Mouse (Mus musculus) midbrain, embryonic 16.5 days (tissue): Measurements from ENCODE around the gene Tti1. TPM values are rescaled to one million over a fixed set of nuclear protein-coding genes. Genes with fewer than 3 reads are reported as not detected.

Source experiments
- ATAC-seq: fragments of 200-750 bp; cut with Nextera tagmentation; 2 replicates; pipeline ENCODE4 v1.8.0; 2017; ENCODE audit warnings: moderate TSS enrichment
- H3K27ac ChIP-seq: fragments of 300-500 bp; sonication (generic); 2 replicates; pipeline ENCODE4 v1.5.1; 2014; ENCODE audit warnings: mild to moderate bottlenecking, low read length, mixed read lengths
- H3K27me3 ChIP-seq: fragments of 300-500 bp; sonication (generic); 2 replicates; pipeline ENCODE4 v1.6.1; 2014; ENCODE audit warnings: low read depth, low read length, mixed read lengths; ENCODE audit not compliant: control insufficient read depth, insufficient read depth
- H3K36me3 ChIP-seq: fragments of 300-500 bp; sonication (generic); 2 replicates; pipeline ENCODE4 v1.6.1; 2014; ENCODE audit warnings: mild to moderate bottlenecking, low read length, moderate library complexity, mixed read lengths; ENCODE audit not compliant: control insufficient read depth, insufficient read depth
- H3K4me1 ChIP-seq: fragments of 300-500 bp; sonication (generic); 2 replicates; pipeline ENCODE4 v1.6.1; 2014; ENCODE audit warnings: mild to moderate bottlenecking, low read length, mixed read lengths; ENCODE audit not compliant: control insufficient read depth, insufficient read depth
- H3K4me2 ChIP-seq: fragments of 300-500 bp; sonication (generic); 2 replicates; pipeline ENCODE4 v1.6.1; 2014; ENCODE audit warnings: mild to moderate bottlenecking, low read length, mixed read lengths
- H3K4me3 ChIP-seq: fragments of 300-500 bp; sonication (generic); 2 replicates; pipeline ENCODE4 v1.5.1; 2014; ENCODE audit warnings: low read depth, mild to moderate bottlenecking, low read length, moderate library complexity, mixed read lengths
- H3K9ac ChIP-seq: fragments of 300-500 bp; sonication (generic); 2 replicates; pipeline ENCODE4 v1.6.1; 2014; ENCODE audit warnings: low read depth, low read length, mixed read lengths
- H3K9me3 ChIP-seq: fragments of 300-500 bp; sonication (generic); replicated peaks from 2 replicates; pipeline ENCODE4 v1.6.1; 2014; ENCODE audit warnings: mild to moderate bottlenecking, low read length, mixed read lengths; ENCODE audit not compliant: control insufficient read depth, poor library complexity, severe bottlenecking
- WGBS: fragments of 180-500 bp; shearing (Covaris S2); extraction: QIAGEN DNeasy Blood & Tissue Kit; methylation state at CpG from one replicate; pipeline ENCODE4 v1.1.7; 2014; 5-methylcytosine and 5-hydroxymethylcytosine counted together
- polyA plus RNA-seq: library from polyadenylated mRNA; unstranded; fragments of >200 nt; fragmentation: Nextera tagmentation; extraction: Ambion mirVana; gene quantifications from 2 replicates; pipeline ENCODE4 v1.2.1, GENCODE M21; 2015

Tti1 gene
- polyA plus RNA-seq, 1 experiment from 2014 or later, result 17.2 TPM

DNA sequence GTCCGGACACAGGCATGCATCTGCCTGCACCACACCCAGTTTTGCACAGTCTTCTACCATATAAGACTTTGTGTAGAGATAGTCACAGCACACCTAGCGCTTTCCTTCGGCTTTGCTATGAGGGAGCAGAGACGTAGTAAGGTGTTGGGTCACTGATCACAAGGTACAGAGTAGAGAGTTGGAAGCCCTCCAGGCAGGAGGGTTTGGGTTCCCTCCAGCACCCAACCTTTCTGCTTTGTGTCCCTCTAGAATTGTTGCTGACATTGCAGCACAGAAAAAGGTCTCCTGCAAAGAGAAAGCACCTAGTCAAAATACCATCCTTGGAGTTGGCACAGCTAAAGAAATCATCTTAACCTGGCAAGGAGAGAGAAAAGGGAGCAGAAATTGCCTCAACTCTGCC is 35.7 kb downstream of the Tti1 start:
- Histone ChIP-seq H3K9me3 (no peaks in the 10 kb centered on the region), H3K27ac (no peak overlapping the region), H3K4me2 (no peak overlapping the region), H3K27me3 (no peaks in the 10 kb centered on the region), H3K9ac (no peak overlapping the region), H3K4me1 (peaks cover 25% of the 10 kb centered on the region), H3K36me3 (peaks cover 6% of the 10 kb centered on the region; the same call in 1 of the 2 replicates), H3K4me3 (no peak overlapping the region)
- ATAC-seq, result no peak
- WGBS, result 96% methylated on average over 4 of the region's 4 CpGs

DNA sequence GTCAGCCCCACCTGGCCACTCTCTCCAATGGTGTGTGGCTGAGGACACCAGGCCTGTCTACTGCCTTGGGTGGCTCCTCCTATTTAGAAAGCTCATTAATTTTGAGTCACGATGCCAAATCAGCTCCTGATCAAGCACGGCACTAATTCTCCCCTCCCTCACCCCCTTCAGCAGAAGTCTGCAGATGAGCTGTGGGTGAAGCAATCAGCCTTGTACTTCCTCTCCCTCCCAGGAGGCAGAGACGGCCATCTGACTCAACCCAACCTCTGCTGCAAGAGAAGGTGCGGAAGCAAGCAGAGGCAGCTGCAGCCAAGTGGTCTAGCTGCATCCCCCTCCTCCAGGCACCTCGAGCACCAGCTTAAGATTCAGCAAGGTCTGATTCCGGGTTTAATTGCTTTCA is 37.2 kb downstream of the Tti1 start:
- peaks cover 39% of the 10 kb centered on the region for H3K4me1 ChIP-seq
- no peak overlapping the region for H3K9ac ChIP-seq
- peaks cover 6% of the 10 kb centered on the region; the same call in 1 of the 2 replicates for H3K36me3 ChIP-seq
- no peak overlapping the region for H3K4me3 ChIP-seq
- H3K4me2 ChIP-seq, result no peak overlapping the region
- no peak for ATAC-seq
- H3K27ac ChIP-seq, result no peak overlapping the region
- 64% methylated on average over 6 of the region's 6 CpGs for WGBS
- H3K9me3 ChIP-seq, result no peaks in the 10 kb centered on the region
- no peaks in the 10 kb centered on the region for H3K27me3 ChIP-seq

DNA sequence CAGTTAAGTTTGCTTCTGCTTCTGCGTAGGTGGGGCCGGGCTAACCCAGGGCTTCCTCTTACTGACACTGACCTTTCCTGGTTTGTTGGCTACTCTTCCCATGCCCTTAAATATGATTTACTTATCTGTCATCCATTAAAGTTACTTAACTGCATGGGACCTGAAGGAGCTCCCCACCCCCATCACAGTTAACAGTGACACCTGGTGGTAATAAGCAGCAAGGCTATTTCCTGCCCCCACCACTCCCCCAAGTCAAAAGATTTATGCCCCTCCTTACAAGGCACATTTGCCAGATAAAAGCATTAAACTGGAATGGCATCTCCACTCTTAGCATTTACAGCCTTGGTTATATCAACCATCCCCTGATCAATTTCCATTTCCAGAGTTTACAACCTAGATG is 38.3 kb downstream of the Tti1 start:
- Histone ChIP-seq H3K9ac (no peak overlapping the region), H3K9me3 (no peaks in the 10 kb centered on the region), H3K27ac (no peak overlapping the region), H3K4me3 (no peak overlapping the region), H3K4me2 (no peak overlapping the region), H3K27me3 (no peaks in the 10 kb centered on the region), H3K36me3 (peaks cover 5% of the 10 kb centered on the region; the same call in 1 of the 2 replicates), H3K4me1 (peaks cover 42% of the 10 kb centered on the region)
- no peak for ATAC-seq
- WGBS, result 96% methylated on average over 2 of the region's 2 CpGs

DNA sequence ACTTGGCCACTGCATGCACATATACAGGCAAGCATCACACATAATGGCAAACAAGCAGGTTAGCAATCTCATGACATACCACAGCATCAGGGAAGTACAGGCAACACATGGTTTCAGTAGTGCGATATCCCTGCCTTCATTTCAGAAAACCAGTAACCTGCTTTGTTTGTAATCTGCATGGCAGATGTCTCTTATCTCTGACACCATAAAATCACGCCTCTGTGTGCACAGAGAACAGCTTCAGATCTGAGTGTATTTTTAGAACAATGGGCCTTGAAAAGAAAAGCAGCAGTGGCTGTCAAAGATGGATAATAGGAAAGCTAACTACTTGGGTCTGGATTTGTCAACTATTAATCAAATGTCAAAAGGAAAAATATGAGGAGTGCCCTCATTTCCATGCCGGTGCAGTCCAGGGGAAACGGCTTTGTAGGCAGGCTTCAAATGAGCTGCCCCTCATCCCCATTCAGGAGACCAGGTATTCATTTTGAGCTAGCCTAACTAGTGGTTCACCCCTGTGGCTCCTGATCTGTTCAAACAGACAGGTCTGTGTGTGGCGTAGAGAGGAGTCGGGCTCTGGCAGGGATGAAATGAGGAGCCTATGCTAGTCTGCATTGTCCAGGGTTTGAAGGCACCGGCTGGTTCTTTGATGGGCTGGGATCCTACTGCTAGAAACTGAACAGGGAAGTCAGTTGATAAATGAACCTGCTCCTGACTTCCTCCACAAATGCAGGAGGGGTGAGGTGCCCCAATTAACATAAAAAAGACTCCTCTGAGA is 39.6 kb downstream of the Tti1 start:
- Histone ChIP-seq H3K4me2 (no peak overlapping the region), H3K4me1 (peaks cover 45% of the 10 kb centered on the region), H3K9me3 (no peaks in the 10 kb centered on the region), H3K27me3 (no peaks in the 10 kb centered on the region), H3K36me3 (peaks cover 3% of the 10 kb centered on the region; the same call in 1 of the 2 replicates), H3K9ac (no peak overlapping the region), H3K4me3 (no peak overlapping the region), H3K27ac (peak overlapping the region; percentile 65)
- peak; percentile 41; the same call in 1 of the 2 replicates for ATAC-seq
- 50% methylated on average over 7 of the region's 7 CpGs for WGBS

DNA sequence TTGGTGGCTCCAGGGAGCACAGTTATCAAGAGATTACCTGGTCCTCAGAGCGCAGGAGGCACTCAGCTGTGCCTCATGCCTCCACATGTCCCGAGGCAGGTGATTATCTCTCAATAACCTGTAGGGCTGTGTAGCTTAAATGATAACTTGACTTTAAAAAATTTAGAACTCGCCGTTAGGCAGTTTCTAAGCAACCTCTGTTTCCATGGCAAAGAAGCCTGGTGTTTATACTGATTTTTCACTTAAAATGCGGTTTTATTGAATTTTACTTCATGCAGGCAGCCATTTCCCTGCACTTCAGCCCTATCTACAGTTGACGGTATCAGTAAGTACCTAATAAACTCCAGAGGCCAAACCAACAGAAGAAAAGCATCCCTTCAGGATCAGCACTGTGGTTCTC is 42.0 kb downstream of the Tti1 start:
- Histone ChIP-seq H3K36me3 (no peaks in the 10 kb centered on the region), H3K9me3 (no peaks in the 10 kb centered on the region), H3K27me3 (no peaks in the 10 kb centered on the region), H3K4me1 (peaks cover 45% of the 10 kb centered on the region), H3K27ac (peak overlapping the region; percentile 71), H3K4me3 (no peak overlapping the region), H3K4me2 (no peak overlapping the region), H3K9ac (no peak overlapping the region)
- no peak for ATAC-seq
- WGBS, result 64% methylated on average over 6 of the region's 6 CpGs

DNA sequence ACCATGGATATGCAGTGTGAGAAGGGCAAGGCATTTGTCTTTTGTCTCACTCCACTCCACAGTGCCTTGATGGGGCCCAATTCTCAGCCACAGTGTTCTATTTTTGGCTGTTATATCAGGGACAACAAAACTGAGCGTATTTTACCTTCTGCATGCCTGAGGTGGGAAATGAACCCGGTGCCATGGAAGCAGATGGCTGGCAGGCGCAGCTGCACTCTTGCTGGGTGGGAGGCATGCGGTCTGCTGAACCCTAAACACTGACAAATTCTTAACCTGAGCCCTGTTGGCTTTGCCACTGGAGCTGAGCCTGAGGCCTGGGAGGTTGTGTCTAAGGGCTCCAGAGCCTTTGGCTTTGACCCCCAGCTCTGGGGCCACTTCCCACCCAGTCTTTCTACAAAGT is 42.6 kb downstream of the Tti1 start:
- 80% methylated on average over 4 of the region's 4 CpGs for WGBS
- no peaks in the 10 kb centered on the region for H3K9me3 ChIP-seq
- H3K27ac ChIP-seq, result peak overlapping the region; percentile 14
- H3K4me1 ChIP-seq, result peaks cover 45% of the 10 kb centered on the region
- no peak overlapping the region for H3K9ac ChIP-seq
- H3K36me3 ChIP-seq, result no peaks in the 10 kb centered on the region
- no peaks in the 10 kb centered on the region for H3K27me3 ChIP-seq
- ATAC-seq, result no peak
- H3K4me2 ChIP-seq, result no peak overlapping the region
- no peak overlapping the region for H3K4me3 ChIP-seq

DNA sequence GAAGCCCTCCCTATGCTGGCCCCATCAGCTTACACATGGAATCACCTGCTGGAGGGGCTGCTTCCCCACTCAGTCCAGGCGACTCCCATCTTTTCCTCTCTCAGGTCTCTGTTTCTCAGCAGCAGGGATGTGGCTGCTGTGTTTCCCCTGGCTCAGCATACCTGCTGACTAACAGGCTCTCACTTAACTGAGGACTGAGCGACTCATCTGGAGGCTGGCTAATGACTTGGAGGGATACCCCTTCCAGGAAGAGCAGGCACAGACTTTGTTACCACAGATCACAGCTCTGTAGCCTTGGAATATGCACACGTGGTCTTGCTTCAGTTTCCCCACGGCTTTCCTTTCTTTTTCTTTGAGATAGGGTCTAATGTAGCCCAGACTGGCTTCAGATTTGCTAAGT is 45.0 kb downstream of the Tti1 start:
- H3K36me3 ChIP-seq, result no peaks in the 10 kb centered on the region
- peaks cover 28% of the 10 kb centered on the region for H3K4me1 ChIP-seq
- no peak overlapping the region for H3K4me2 ChIP-seq
- H3K9ac ChIP-seq, result no peak overlapping the region
- ATAC-seq, result no peak
- no peaks in the 10 kb centered on the region for H3K27me3 ChIP-seq
- no peaks in the 10 kb centered on the region for H3K9me3 ChIP-seq
- 92% methylated on average over 4 of the region's 4 CpGs for WGBS
- no peak overlapping the region for H3K27ac ChIP-seq
- no peak overlapping the region for H3K4me3 ChIP-seq

DNA sequence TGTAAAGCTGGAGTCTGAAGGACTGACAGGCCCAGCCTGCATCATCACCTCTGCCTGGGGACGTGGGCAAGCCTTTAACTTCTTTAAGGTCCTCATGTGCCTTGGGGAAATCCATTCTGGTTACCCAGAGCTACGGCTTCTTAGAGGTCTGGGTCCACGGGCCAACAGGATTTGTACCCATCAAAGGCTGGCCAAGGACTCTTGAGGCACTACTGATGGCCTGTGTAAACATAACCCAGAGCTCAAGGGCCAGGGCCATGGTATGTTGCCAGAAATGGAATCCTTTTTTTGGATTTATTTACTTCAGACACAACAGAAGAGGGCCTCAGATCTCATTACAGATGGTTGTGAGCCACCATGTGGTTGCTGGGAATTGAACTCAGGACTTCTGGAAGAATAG is 45.5 kb downstream of the Tti1 start:
- Histone ChIP-seq H3K36me3 (no peaks in the 10 kb centered on the region), H3K4me2 (no peak overlapping the region), H3K4me3 (no peak overlapping the region), H3K9ac (no peak overlapping the region), H3K27me3 (no peaks in the 10 kb centered on the region), H3K4me1 (peaks cover 23% of the 10 kb centered on the region), H3K9me3 (no peaks in the 10 kb centered on the region), H3K27ac (no peak overlapping the region)
- WGBS, result 89% methylated on average over 3 of the region's 3 CpGs
- no peak for ATAC-seq

DNA sequence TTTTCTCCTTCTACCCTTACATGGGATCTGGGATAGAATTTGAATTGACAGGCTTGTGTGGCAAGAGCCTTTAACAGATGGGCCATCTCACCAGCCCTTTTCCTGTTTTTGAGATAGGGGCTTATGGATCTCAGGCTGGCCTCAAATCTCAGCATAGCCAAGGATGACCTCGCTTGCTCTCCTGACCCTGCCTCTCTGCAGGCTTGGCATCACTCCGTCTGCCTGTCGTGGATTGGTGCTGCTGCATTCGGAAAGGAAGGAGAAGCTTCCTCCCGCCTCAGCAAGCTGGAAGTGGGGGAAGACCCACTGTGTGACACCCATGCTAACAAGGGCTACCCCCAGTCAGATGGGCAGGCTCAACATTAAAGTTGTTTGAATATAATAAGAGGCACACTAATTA is 49.0 kb downstream of the Tti1 start:
- H3K9ac ChIP-seq, result no peak overlapping the region
- H3K4me2 ChIP-seq, result no peak overlapping the region
- ATAC-seq, result no peak
- no peaks in the 10 kb centered on the region for H3K36me3 ChIP-seq
- H3K27ac ChIP-seq, result no peak overlapping the region
- peaks cover 18% of the 10 kb centered on the region for H3K4me1 ChIP-seq
- no peak overlapping the region for H3K4me3 ChIP-seq
- H3K27me3 ChIP-seq, result no peaks in the 10 kb centered on the region
- no peaks in the 10 kb centered on the region for H3K9me3 ChIP-seq
- WGBS, result 74% methylated on average over 5 of the region's 5 CpGs
